Mouse (Mus musculus): ENCODE results near the gene Psd4.

Psd4 gene

GRCm38 (mm10) chr2:24416668-24417067 lies 49.3 kb downstream of the Psd4 start:
- H3K27me3 ChIP-seq (ENCODE audit: insufficient read depth, low read length): peaks cover 21% of the 10 kb centered on the region
- H3K4me1 ChIP-seq (replicated peaks; ENCODE audit: low read depth, low read length): no peaks in the 10 kb centered on the region
- peaks cover 7% of the 10 kb centered on the region; the same call in 1 of the 2 replicates for H3K36me3 ChIP-seq (ENCODE audit: insufficient read depth, low read length)
- H3K4me3 ChIP-seq (replicated peaks; ENCODE audit: low read length): no peak overlapping the region
- TF ChIP-seq CTCF (conservative IDR thresholded peaks at IDR 0.05; ENCODE audit: low read length) (no peak), POU5F1 (IDR thresholded peaks at IDR 0.05; ENCODE audit: borderline replicate concordance, low read length) (no peak), NANOG (IDR thresholded peaks at IDR 0.05; ENCODE audit: borderline replicate concordance, low read length) (no peak)
- peaks cover 5% of the 10 kb centered on the region; the same call in 1 of the 2 replicates for H3K9me3 ChIP-seq (ENCODE audit: low read length)

GRCm38 (mm10) chr2:24417106-24417505 lies 49.7 kb downstream of the Psd4 start:
- no peak for TF ChIP-seq POU5F1 (IDR thresholded peaks at IDR 0.05; ENCODE audit: borderline replicate concordance, low read length)
- no peak for TF ChIP-seq NANOG (IDR thresholded peaks at IDR 0.05; ENCODE audit: borderline replicate concordance, low read length)
- no peak for TF ChIP-seq CTCF (conservative IDR thresholded peaks at IDR 0.05; ENCODE audit: low read length)
- H3K4me1 ChIP-seq (replicated peaks; ENCODE audit: low read depth, low read length): no peaks in the 10 kb centered on the region
- H3K36me3 ChIP-seq (ENCODE audit: insufficient read depth, low read length): peaks cover 7% of the 10 kb centered on the region; the same call in 1 of the 2 replicates
- no peak overlapping the region for H3K4me3 ChIP-seq (replicated peaks; ENCODE audit: low read length)
- H3K27me3 ChIP-seq (ENCODE audit: insufficient read depth, low read length): peaks cover 21% of the 10 kb centered on the region
- peaks cover 5% of the 10 kb centered on the region; the same call in 1 of the 2 replicates for H3K9me3 ChIP-seq (ENCODE audit: low read length)

GRCm38 (mm10) chr2:24417564-24417963 lies 50.2 kb downstream of the Psd4 start:
- H3K4me3 ChIP-seq (replicated peaks; ENCODE audit: low read length): no peak overlapping the region
- no peak for TF ChIP-seq NANOG (IDR thresholded peaks at IDR 0.05; ENCODE audit: borderline replicate concordance, low read length)
- TF ChIP-seq POU5F1 (IDR thresholded peaks at IDR 0.05; ENCODE audit: borderline replicate concordance, low read length): no peak
- H3K9me3 ChIP-seq (ENCODE audit: low read length): peaks cover 5% of the 10 kb centered on the region; the same call in 1 of the 2 replicates
- peaks cover 7% of the 10 kb centered on the region; the same call in 1 of the 2 replicates for H3K36me3 ChIP-seq (ENCODE audit: insufficient read depth, low read length)
- H3K4me1 ChIP-seq (replicated peaks; ENCODE audit: low read depth, low read length): peaks cover 1% of the 10 kb centered on the region; the same call in 1 of the 2 replicates
- H3K27me3 ChIP-seq (ENCODE audit: insufficient read depth, low read length): peaks cover 19% of the 10 kb centered on the region

- TF ChIP-seq NANOG (IDR thresholded peaks at IDR 0.05; ENCODE audit: borderline replicate concordance, low read length) (no peak), POU5F1 (IDR thresholded peaks at IDR 0.05; ENCODE audit: borderline replicate concordance, low read length) (no peak), CTCF (conservative IDR thresholded peaks at IDR 0.05; ENCODE audit: low read length) (no peak)
- H3K4me3 ChIP-seq (replicated peaks; ENCODE audit: low read length): no peak overlapping the region
- H3K27me3 ChIP-seq (ENCODE audit: insufficient read depth, low read length): peaks cover 12% of the 10 kb centered on the region
- H3K9me3 ChIP-seq (ENCODE audit: low read length): peaks cover 5% of the 10 kb centered on the region; the same call in 1 of the 2 replicates
- H3K36me3 ChIP-seq (ENCODE audit: insufficient read depth, low read length): peaks cover 7% of the 10 kb centered on the region; the same call in 1 of the 2 replicates
- H3K4me1 ChIP-seq (replicated peaks; ENCODE audit: low read depth, low read length): peaks cover 8% of the 10 kb centered on the region
These were observed 54.0 kb downstream of the Psd4 start for GRCm38 (mm10) chr2:24421211-24421863.

GRCm38 (mm10) chr2:24422815-24423214 lies 55.4 kb downstream of the Psd4 start:
- peaks cover 5% of the 10 kb centered on the region; the same call in 1 of the 2 replicates for H3K9me3 ChIP-seq (ENCODE audit: low read length)
- no peaks in the 10 kb centered on the region for H3K27me3 ChIP-seq (ENCODE audit: insufficient read depth, low read length)
- H3K4me3 ChIP-seq (replicated peaks; ENCODE audit: low read length): no peak overlapping the region
- peaks cover 7% of the 10 kb centered on the region for H3K36me3 ChIP-seq (ENCODE audit: insufficient read depth, low read length)
- TF ChIP-seq CTCF (conservative IDR thresholded peaks at IDR 0.05; ENCODE audit: low read length) (no peak), POU5F1 (IDR thresholded peaks at IDR 0.05; ENCODE audit: borderline replicate concordance, low read length) (no peak), NANOG (IDR thresholded peaks at IDR 0.05; ENCODE audit: borderline replicate concordance, low read length) (no peak)
- H3K4me1 ChIP-seq (replicated peaks; ENCODE audit: low read depth, low read length): peaks cover 8% of the 10 kb centered on the region

- Histone ChIP-seq H3K36me3 (ENCODE audit: insufficient read depth, low read length) (peaks cover 6% of the 10 kb centered on the region), H3K4me3 (replicated peaks; ENCODE audit: low read length) (no peak overlapping the region), H3K27me3 (ENCODE audit: insufficient read depth, low read length) (no peaks in the 10 kb centered on the region; the same call in 1 of the 2 replicates), H3K4me1 (replicated peaks; ENCODE audit: low read depth, low read length) (peaks cover 8% of the 10 kb centered on the region), H3K9me3 (ENCODE audit: low read length) (peaks cover 5% of the 10 kb centered on the region; the same call in 1 of the 2 replicates)
- TF ChIP-seq CTCF (conservative IDR thresholded peaks at IDR 0.05; ENCODE audit: low read length): no peak
- no peak for TF ChIP-seq POU5F1 (IDR thresholded peaks at IDR 0.05; ENCODE audit: borderline replicate concordance, low read length)
- no peak for TF ChIP-seq NANOG (IDR thresholded peaks at IDR 0.05; ENCODE audit: borderline replicate concordance, low read length)
These were observed 58.2 kb downstream of the Psd4 start for GRCm38 (mm10) chr2:24425630-24426029.

GRCm38 (mm10) chr2:24427866-24428675 lies 60.7 kb downstream of the Psd4 start:
- Histone ChIP-seq H3K9me3 (ENCODE audit: low read length) (no peaks in the 10 kb centered on the region), H3K4me1 (replicated peaks; ENCODE audit: low read depth, low read length) (peaks cover 2% of the 10 kb centered on the region; the same call in 1 of the 2 replicates), H3K27me3 (ENCODE audit: insufficient read depth, low read length) (no peaks in the 10 kb centered on the region; the same call in 1 of the 2 replicates), H3K4me3 (replicated peaks; ENCODE audit: low read length) (no peak overlapping the region), H3K36me3 (ENCODE audit: insufficient read depth, low read length) (no peaks in the 10 kb centered on the region; the same call in 1 of the 2 replicates)
- TF ChIP-seq CTCF (conservative IDR thresholded peaks at IDR 0.05; ENCODE audit: low read length) (no peak), POU5F1 (IDR thresholded peaks at IDR 0.05; ENCODE audit: borderline replicate concordance, low read length) (no peak), NANOG (IDR thresholded peaks at IDR 0.05; ENCODE audit: borderline replicate concordance, low read length) (no peak)

GRCm38 (mm10) chr2:24429806-24430205 lies 62.4 kb downstream of the Psd4 start:
- TF ChIP-seq POU5F1 (IDR thresholded peaks at IDR 0.05; ENCODE audit: borderline replicate concordance, low read length) (no peak), CTCF (conservative IDR thresholded peaks at IDR 0.05; ENCODE audit: low read length) (no peak), NANOG (IDR thresholded peaks at IDR 0.05; ENCODE audit: borderline replicate concordance, low read length) (no peak)
- Histone ChIP-seq H3K27me3 (ENCODE audit: insufficient read depth, low read length) (peaks cover under 1% of the 10 kb centered on the region; the same call in 1 of the 2 replicates), H3K4me3 (replicated peaks; ENCODE audit: low read length) (no peak overlapping the region), H3K36me3 (ENCODE audit: insufficient read depth, low read length) (no peaks in the 10 kb centered on the region; the same call in 1 of the 2 replicates), H3K4me1 (replicated peaks; ENCODE audit: low read depth, low read length) (no peaks in the 10 kb centered on the region), H3K9me3 (ENCODE audit: low read length) (no peaks in the 10 kb centered on the region)

Data from E14TG2a.4 (cell line).